Mouse (Mus musculus) cortical plate, adult 2 months (tissue): ENCODE results near the gene Cln6.

Experiments used
- CTCF ChIP-seq: fragments of 200-500 bp; IDR thresholded peaks from 2 replicates; pipeline ENCODE4 v1.5.1; 2011; ENCODE audit warnings: mild to moderate bottlenecking, control low read depth, low read length; ENCODE audit not compliant: insufficient read depth; ENCODE audit errors: extremely low read depth
- POLR2A ChIP-seq: fragments of 200-500 bp; IDR thresholded peaks from 2 replicates; pipeline ENCODE4 v1.6.1; 2011; ENCODE audit warnings: mild to moderate bottlenecking, low read length, control low read depth; ENCODE audit not compliant: insufficient read depth; ENCODE audit errors: extremely low read depth

DNA sequence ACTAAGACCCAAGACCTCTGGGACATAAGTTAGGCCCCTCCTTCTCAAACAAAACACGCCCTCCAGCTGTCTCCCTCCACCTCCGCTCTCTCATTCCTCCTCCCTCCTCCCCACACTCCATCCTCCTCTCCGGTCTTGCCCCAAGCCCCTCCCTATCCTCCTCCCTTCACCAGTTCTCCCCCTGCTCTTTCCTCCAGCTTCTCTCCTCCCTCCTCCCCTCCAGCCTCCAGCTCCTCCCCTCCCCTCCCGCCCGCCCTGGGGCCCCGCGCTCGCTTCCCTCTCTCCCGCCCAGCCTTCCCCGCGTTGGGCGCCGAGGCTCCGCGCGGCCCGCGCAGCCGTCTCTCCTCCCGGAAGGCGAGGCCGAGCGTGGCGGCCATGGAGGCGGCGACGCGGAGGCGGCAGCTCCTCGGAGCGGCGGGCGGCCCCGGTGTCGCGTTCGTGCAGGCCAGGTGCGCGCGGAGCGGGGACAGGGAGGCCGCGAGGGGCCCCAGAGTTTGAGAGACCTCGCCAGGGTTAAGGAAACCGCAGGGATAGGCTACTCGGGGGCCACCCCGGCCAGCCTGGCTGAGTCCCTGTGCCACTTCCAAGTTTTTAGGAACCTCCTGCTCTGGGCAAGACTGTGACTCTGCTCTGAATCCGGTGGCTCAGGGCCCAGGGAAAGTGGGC lies at the start of gene Cln6:
- TF ChIP-seq CTCF (no peak), POLR2A (peak; percentile 37; the same call in 1 of the 2 replicates)
